Mouse (Mus musculus): ENCODE data around the gene Hmgxb4.

Gene Hmgxb4

GRCm38 (mm10) chr8:75032961-75033360 lies 39.8 kb downstream of the Hmgxb4 start:
- Histone ChIP-seq H3K27me3 (ENCODE audit: insufficient read depth, low read length) (no peaks in the 10 kb centered on the region), H3K9me3 (ENCODE audit: low read length) (no peaks in the 10 kb centered on the region), H3K4me1 (replicated peaks; ENCODE audit: low read depth, low read length) (peaks cover 71% of the 10 kb centered on the region), H3K36me3 (ENCODE audit: insufficient read depth, low read length) (peaks cover 70% of the 10 kb centered on the region), H3K4me3 (replicated peaks; ENCODE audit: low read length) (peak overlapping the region; percentile 53)
- no peak for TF ChIP-seq POU5F1 (IDR thresholded peaks at IDR 0.05; ENCODE audit: borderline replicate concordance, low read length)
- no peak for TF ChIP-seq CTCF (conservative IDR thresholded peaks at IDR 0.05; ENCODE audit: low read length)
- no peak for TF ChIP-seq NANOG (IDR thresholded peaks at IDR 0.05; ENCODE audit: borderline replicate concordance, low read length)

- peaks cover 71% of the 10 kb centered on the region for H3K4me1 ChIP-seq (replicated peaks; ENCODE audit: low read depth, low read length)
- peaks cover 64% of the 10 kb centered on the region for H3K36me3 ChIP-seq (ENCODE audit: insufficient read depth, low read length)
- peak within 1 kb of the TSS; percentile 86 for H3K4me3 ChIP-seq (replicated peaks; ENCODE audit: low read length)
- no peak for TF ChIP-seq POU5F1 (IDR thresholded peaks at IDR 0.05; ENCODE audit: borderline replicate concordance, low read length)
- TF ChIP-seq CTCF (conservative IDR thresholded peaks at IDR 0.05; ENCODE audit: low read length) = no peak
- no peak for TF ChIP-seq NANOG (IDR thresholded peaks at IDR 0.05; ENCODE audit: borderline replicate concordance, low read length)
- no peaks in the 10 kb centered on the region for H3K27me3 ChIP-seq (ENCODE audit: insufficient read depth, low read length)
- H3K9me3 ChIP-seq (ENCODE audit: low read length) = no peaks in the 10 kb centered on the region
These were observed 40.5 kb downstream of the Hmgxb4 start, which contains the start of gene Tom1 for GRCm38 (mm10) chr8:75033511-75034243. Tom1 (plus strand) TSS chr8:75033705.

- H3K4me3 ChIP-seq (replicated peaks; ENCODE audit: low read length) = peak overlapping the region; percentile 86
- TF ChIP-seq POU5F1 (IDR thresholded peaks at IDR 0.05; ENCODE audit: borderline replicate concordance, low read length) = no peak
- no peak for TF ChIP-seq CTCF (conservative IDR thresholded peaks at IDR 0.05; ENCODE audit: low read length)
- no peak for TF ChIP-seq NANOG (IDR thresholded peaks at IDR 0.05; ENCODE audit: borderline replicate concordance, low read length)
- H3K4me1 ChIP-seq (replicated peaks; ENCODE audit: low read depth, low read length) = peaks cover 71% of the 10 kb centered on the region
- H3K27me3 ChIP-seq (ENCODE audit: insufficient read depth, low read length) = no peaks in the 10 kb centered on the region
- peaks cover 58% of the 10 kb centered on the region for H3K36me3 ChIP-seq (ENCODE audit: insufficient read depth, low read length)
- no peaks in the 10 kb centered on the region for H3K9me3 ChIP-seq (ENCODE audit: low read length)
These were observed 41.1 kb downstream of the Hmgxb4 start for GRCm38 (mm10) chr8:75034285-75034684.

GRCm38 (mm10) chr8:75035640-75036039 lies 42.5 kb downstream of the Hmgxb4 start:
- H3K36me3 ChIP-seq (ENCODE audit: insufficient read depth, low read length) = peaks cover 49% of the 10 kb centered on the region
- no peak overlapping the region for H3K4me3 ChIP-seq (replicated peaks; ENCODE audit: low read length)
- peaks cover 63% of the 10 kb centered on the region for H3K4me1 ChIP-seq (replicated peaks; ENCODE audit: low read depth, low read length)
- no peaks in the 10 kb centered on the region for H3K27me3 ChIP-seq (ENCODE audit: insufficient read depth, low read length)
- no peak for TF ChIP-seq CTCF (conservative IDR thresholded peaks at IDR 0.05; ENCODE audit: low read length)
- TF ChIP-seq POU5F1 (IDR thresholded peaks at IDR 0.05; ENCODE audit: borderline replicate concordance, low read length) = no peak
- no peak for TF ChIP-seq NANOG (IDR thresholded peaks at IDR 0.05; ENCODE audit: borderline replicate concordance, low read length)
- H3K9me3 ChIP-seq (ENCODE audit: low read length) = no peaks in the 10 kb centered on the region

GRCm38 (mm10) chr8:75038497-75038896 lies 45.3 kb downstream of the Hmgxb4 start:
- peaks cover 42% of the 10 kb centered on the region for H3K36me3 ChIP-seq (ENCODE audit: insufficient read depth, low read length)
- H3K4me3 ChIP-seq (replicated peaks; ENCODE audit: low read length) = no peak overlapping the region
- H3K4me1 ChIP-seq (replicated peaks; ENCODE audit: low read depth, low read length) = peaks cover 45% of the 10 kb centered on the region
- H3K9me3 ChIP-seq (ENCODE audit: low read length) = no peaks in the 10 kb centered on the region
- TF ChIP-seq POU5F1 (IDR thresholded peaks at IDR 0.05; ENCODE audit: borderline replicate concordance, low read length) = no peak
- H3K27me3 ChIP-seq (ENCODE audit: insufficient read depth, low read length) = no peaks in the 10 kb centered on the region

- Histone ChIP-seq H3K36me3 (ENCODE audit: insufficient read depth, low read length) (peaks cover 48% of the 10 kb centered on the region), H3K4me1 (replicated peaks; ENCODE audit: low read depth, low read length) (peaks cover 40% of the 10 kb centered on the region), H3K4me3 (replicated peaks; ENCODE audit: low read length) (no peak overlapping the region), H3K9me3 (ENCODE audit: low read length) (no peaks in the 10 kb centered on the region), H3K27me3 (ENCODE audit: insufficient read depth, low read length) (no peaks in the 10 kb centered on the region)
- no peak for TF ChIP-seq POU5F1 (IDR thresholded peaks at IDR 0.05; ENCODE audit: borderline replicate concordance, low read length)
These were observed 46.6 kb downstream of the Hmgxb4 start for GRCm38 (mm10) chr8:75039754-75040153.

- no peaks in the 10 kb centered on the region for H3K27me3 ChIP-seq (ENCODE audit: insufficient read depth, low read length)
- H3K9me3 ChIP-seq (ENCODE audit: low read length) = no peaks in the 10 kb centered on the region
- no peak overlapping the region for H3K4me3 ChIP-seq (replicated peaks; ENCODE audit: low read length)
- TF ChIP-seq POU5F1 (IDR thresholded peaks at IDR 0.05; ENCODE audit: borderline replicate concordance, low read length) = no peak
- TF ChIP-seq CTCF (conservative IDR thresholded peaks at IDR 0.05; ENCODE audit: low read length) = no peak
- no peak for TF ChIP-seq NANOG (IDR thresholded peaks at IDR 0.05; ENCODE audit: borderline replicate concordance, low read length)
- H3K4me1 ChIP-seq (replicated peaks; ENCODE audit: low read depth, low read length) = peaks cover 25% of the 10 kb centered on the region
- H3K36me3 ChIP-seq (ENCODE audit: insufficient read depth, low read length) = peaks cover 38% of the 10 kb centered on the region
These were observed 49.0 kb downstream of the Hmgxb4 start for GRCm38 (mm10) chr8:75042171-75042570.

- Histone ChIP-seq H3K4me3 (replicated peaks; ENCODE audit: low read length) (no peak overlapping the region), H3K27me3 (ENCODE audit: insufficient read depth, low read length) (no peaks in the 10 kb centered on the region), H3K4me1 (replicated peaks; ENCODE audit: low read depth, low read length) (peaks cover 17% of the 10 kb centered on the region), H3K36me3 (ENCODE audit: insufficient read depth, low read length) (peaks cover 38% of the 10 kb centered on the region), H3K9me3 (ENCODE audit: low read length) (no peaks in the 10 kb centered on the region)
- TF ChIP-seq POU5F1 (IDR thresholded peaks at IDR 0.05; ENCODE audit: borderline replicate concordance, low read length) = no peak
- TF ChIP-seq NANOG (IDR thresholded peaks at IDR 0.05; ENCODE audit: borderline replicate concordance, low read length) = no peak
- TF ChIP-seq CTCF (conservative IDR thresholded peaks at IDR 0.05; ENCODE audit: low read length) = no peak
These were observed 49.8 kb downstream of the Hmgxb4 start for GRCm38 (mm10) chr8:75042974-75043373.

- TF ChIP-seq NANOG (IDR thresholded peaks at IDR 0.05; ENCODE audit: borderline replicate concordance, low read length) (no peak), POU5F1 (IDR thresholded peaks at IDR 0.05; ENCODE audit: borderline replicate concordance, low read length) (no peak), CTCF (conservative IDR thresholded peaks at IDR 0.05; ENCODE audit: low read length) (no peak)
- Histone ChIP-seq H3K4me1 (replicated peaks; ENCODE audit: low read depth, low read length) (no peaks in the 10 kb centered on the region; the same call in 1 of the 2 replicates), H3K9me3 (ENCODE audit: low read length) (no peaks in the 10 kb centered on the region), H3K27me3 (ENCODE audit: insufficient read depth, low read length) (no peaks in the 10 kb centered on the region), H3K36me3 (ENCODE audit: insufficient read depth, low read length) (peaks cover 60% of the 10 kb centered on the region), H3K4me3 (replicated peaks; ENCODE audit: low read length) (no peak overlapping the region)
These were observed 53.1 kb downstream of the Hmgxb4 start for GRCm38 (mm10) chr8:75046303-75046702.
